Mouse (Mus musculus) spleen, adult 10 weeks (tissue): ENCODE measurements around the gene Dnah11. TPM values are rescaled to one million over a fixed set of nuclear protein-coding genes. Genes with fewer than 3 reads are reported as not detected.

Experiments
- polyA plus RNA-seq: library from polyadenylated mRNA; stranded (reverse); fragments of 350-450 nt; fragmentation: Illumina TruSeq; extraction: RNeasy Lipid Tissue Mini Kit (QIAGEN cat#74804); gene quantifications from one replicate; pipeline ENCODE4 v1.2.3, GENCODE M21; 2015; ENCODE audit warnings: low replicate concordance; ENCODE audit not compliant: insufficient read depth

Gene Dnah11
- 0.37 TPM for polyA plus RNA-seq

DNA sequence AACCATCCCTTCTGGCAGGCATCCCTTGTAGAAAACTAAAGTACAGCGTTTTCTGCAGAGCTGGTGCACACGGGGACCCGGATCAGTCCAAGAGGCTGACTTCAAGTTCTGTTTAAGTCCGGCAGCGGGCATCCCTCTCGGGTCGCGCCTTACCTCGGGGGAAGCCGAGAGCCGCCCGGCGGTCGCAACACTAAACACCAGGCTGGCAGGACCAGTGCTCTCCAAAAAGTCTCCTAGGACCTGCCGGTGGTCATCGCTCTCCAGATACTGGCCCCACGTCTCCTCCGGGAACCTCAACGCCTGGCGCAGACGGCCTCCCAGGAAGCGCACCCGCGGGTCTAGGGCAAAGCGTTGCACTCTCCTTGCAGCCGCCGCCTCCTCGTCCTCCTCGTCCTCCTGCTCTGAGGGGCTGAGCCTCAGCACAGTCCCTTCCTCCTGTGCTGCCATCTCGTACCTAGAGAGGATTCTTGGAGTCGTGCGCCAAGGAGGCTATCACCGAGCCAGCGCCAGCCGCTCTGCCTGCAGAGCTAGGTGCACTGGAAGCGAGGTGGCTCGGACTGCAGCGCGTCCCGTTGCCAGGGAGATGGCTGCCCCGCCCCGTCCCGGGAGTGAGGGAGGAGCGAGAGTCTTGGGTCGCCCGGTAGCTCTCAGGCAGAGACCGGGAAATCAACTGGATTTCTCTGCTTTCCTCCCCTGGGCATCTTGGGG is at the start of gene Dnah11:
Gene Dnah11 (minus strand): TSS at position 658 of the 708 bp plus-strand sequence.

Other genes starting within 250 kb of the Dnah11 start
- gene Sp4, start 102.4 kb upstream of the Dnah11 start, polyA plus RNA-seq, result 30.6 TPM